Mouse (Mus musculus): Measurements from ENCODE around the gene Rgs2.

- TF ChIP-seq POLR2A (IDR thresholded peaks at IDR 0.05; ENCODE audit: borderline replicate concordance, insufficient read depth, low read length) (no peak), CTCF (IDR thresholded peaks at IDR 0.05; ENCODE audit: borderline replicate concordance, insufficient read depth, low read depth, low read length) (no peak)
These were observed 14.5 kb upstream of the Rgs2 start for GRCm38 (mm10) chr1:144018417-144018958.
